Mouse (Mus musculus) spleen, adult 2 months (tissue): ENCODE results near the gene Cxcl2. TPM values are rescaled to one million over a fixed set of nuclear protein-coding genes. Genes with fewer than 3 reads are reported as not detected.

Experiments
- DNase-seq, 2 experiments: peaks; one replicate each; pipeline versions ENCODE4 v3.0.0 to v3.0.0-alpha.2; 2012 to 2021; ENCODE audit warnings: low spot score in 2 of 2, low read depth in 1 of 2
- H3K27ac ChIP-seq: fragments of 200-500 bp; 2 replicates; pipeline ENCODE4 v1.5.1; 2012; ENCODE audit warnings: low read length, inconsistent platforms; ENCODE audit not compliant: insufficient read depth
- H3K27me3 ChIP-seq: fragments of 200-500 bp; 2 replicates; pipeline ENCODE4 v1.6.1; 2012; ENCODE audit warnings: mild to moderate bottlenecking, moderate library complexity, low read length, inconsistent platforms; ENCODE audit not compliant: control insufficient read depth, insufficient read depth
- H3K36me3 ChIP-seq: fragments of 200-500 bp; 2 replicates; pipeline ENCODE4 v1.6.1; 2012; ENCODE audit warnings: mild to moderate bottlenecking, low read length, inconsistent platforms; ENCODE audit not compliant: control insufficient read depth, insufficient read depth
- H3K4me1 ChIP-seq: fragments of 200-500 bp; 2 replicates; pipeline ENCODE4 v1.6.1; 2011; ENCODE audit warnings: inconsistent platforms; ENCODE audit not compliant: control insufficient read depth, insufficient read depth, insufficient read length
- H3K4me3 ChIP-seq: fragments of 200-500 bp; 2 replicates; pipeline ENCODE4 v1.5.1; 2011; ENCODE audit warnings: mild to moderate bottlenecking, inconsistent platforms; ENCODE audit not compliant: insufficient read depth, insufficient read length; ENCODE audit errors: extremely low read depth
- CTCF ChIP-seq: fragments of 200-500 bp; IDR thresholded peaks from 2 replicates; pipeline ENCODE4 v1.5.1; 2011; ENCODE audit warnings: mild to moderate bottlenecking, inconsistent platforms; ENCODE audit not compliant: insufficient read depth, insufficient read length, insufficient replicate concordance; ENCODE audit errors: extremely low read depth
- POLR2A ChIP-seq: fragments of 200-500 bp; IDR thresholded peaks from 2 replicates; pipeline ENCODE4 v1.6.1; 2011; ENCODE audit warnings: low read depth, low read length, inconsistent platforms
- WGBS: fragments of 180-500 bp; shearing (Covaris S2); methylation state at CpG from one replicate; pipeline ENCODE4 v1.1.7; 2018; 5-methylcytosine and 5-hydroxymethylcytosine counted together
- polyA plus RNA-seq: library from polyadenylated mRNA; depleted of rRNA; stranded (reverse); fragments of >200 nt; gene quantifications from 2 replicates; pipeline ENCODE4 v1.2.3, GENCODE M21; 2012

The Cxcl2 gene
- polyA plus RNA-seq, 1 experiment: 1.2 TPM

DNA sequence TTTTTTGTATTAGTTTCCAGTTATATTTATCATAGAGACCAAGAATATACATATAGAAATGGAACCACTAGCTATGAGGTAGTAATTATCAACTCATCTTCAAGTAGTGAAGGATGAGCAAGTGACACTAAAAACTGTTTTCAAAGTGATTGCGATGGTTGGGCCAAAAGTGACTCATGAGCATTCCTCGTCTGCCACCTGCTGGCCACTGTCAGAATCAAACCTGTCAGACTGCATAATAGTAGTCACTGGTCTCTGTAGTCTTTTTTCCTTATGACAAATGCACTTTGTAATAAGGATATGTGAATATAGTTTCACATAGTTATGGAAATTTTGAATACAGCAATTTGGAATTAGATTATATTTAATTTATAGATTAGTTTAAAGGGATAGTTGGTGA, 5.3 kb downstream of the Cxcl2 start:
- Histone ChIP-seq H3K4me3 (no peak overlapping the region), H3K27ac (no peak overlapping the region), H3K36me3 (no peaks in the 10 kb centered on the region), H3K4me1 (no peaks in the 10 kb centered on the region), H3K27me3 (no peaks in the 10 kb centered on the region)
- 2% methylated on average over 2 of the region's 2 CpGs for WGBS
- no peak for TF ChIP-seq POLR2A
- TF ChIP-seq CTCF: peak; percentile 65; the same call in 1 of the 2 replicates
- peak; percentile 33 to 37 for DNase-seq

DNA sequence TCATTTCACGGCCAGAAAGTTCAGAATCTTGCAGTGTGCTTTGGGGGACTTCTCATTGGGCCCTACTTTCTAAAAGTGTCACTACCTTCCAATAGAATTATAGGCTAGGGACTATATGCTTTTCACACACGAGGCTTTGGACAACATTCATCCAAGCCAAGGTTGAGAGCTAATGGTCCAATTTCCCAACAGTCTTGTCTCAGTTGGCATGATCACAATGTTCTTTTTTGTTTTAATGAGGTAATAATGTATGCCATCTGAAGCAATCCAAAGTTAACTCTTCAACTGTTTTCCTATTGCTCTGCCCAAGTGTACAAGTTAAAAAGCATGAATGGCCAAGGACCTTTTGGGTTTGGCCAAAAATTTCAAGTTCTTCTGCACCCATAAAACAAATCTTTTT, 15.8 kb downstream of the Cxcl2 start:
- 81% methylated on average over 2 of the region's 2 CpGs for WGBS
- no peaks in the 10 kb centered on the region for H3K4me1 ChIP-seq
- no peak for TF ChIP-seq CTCF
- TF ChIP-seq POLR2A: no peak
- DNase-seq: no peak
- no peak overlapping the region for H3K4me3 ChIP-seq
- no peaks in the 10 kb centered on the region for H3K36me3 ChIP-seq
- H3K27ac ChIP-seq: no peak overlapping the region
- no peaks in the 10 kb centered on the region for H3K27me3 ChIP-seq

DNA sequence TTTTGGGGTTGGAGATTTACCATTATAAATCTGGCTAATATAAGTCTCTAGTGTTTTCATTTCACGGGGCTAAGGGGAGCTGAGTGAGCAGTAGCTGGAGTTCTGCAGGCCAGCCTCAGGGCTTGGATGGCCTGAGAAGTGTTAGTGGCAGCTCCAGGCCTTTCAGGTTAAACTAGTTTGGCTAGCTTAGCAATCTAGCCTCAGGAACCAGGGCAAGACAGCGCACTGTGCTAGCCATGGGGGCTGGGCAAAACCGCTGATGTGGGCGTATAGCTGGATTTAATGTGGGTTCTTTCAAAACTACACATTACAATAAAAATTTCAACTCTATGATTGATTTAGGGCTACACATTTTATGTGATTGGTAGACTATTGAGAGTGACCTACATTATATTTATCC, 19.3 kb downstream of the Cxcl2 start:
- Histone ChIP-seq H3K36me3 (no peaks in the 10 kb centered on the region), H3K27ac (no peak overlapping the region), H3K4me1 (no peaks in the 10 kb centered on the region), H3K27me3 (no peaks in the 10 kb centered on the region), H3K4me3 (no peak overlapping the region)
- no peak for DNase-seq
- WGBS: 94% methylated on average over 4 of the region's 4 CpGs
- TF ChIP-seq POLR2A (no peak), CTCF (no peak)

DNA sequence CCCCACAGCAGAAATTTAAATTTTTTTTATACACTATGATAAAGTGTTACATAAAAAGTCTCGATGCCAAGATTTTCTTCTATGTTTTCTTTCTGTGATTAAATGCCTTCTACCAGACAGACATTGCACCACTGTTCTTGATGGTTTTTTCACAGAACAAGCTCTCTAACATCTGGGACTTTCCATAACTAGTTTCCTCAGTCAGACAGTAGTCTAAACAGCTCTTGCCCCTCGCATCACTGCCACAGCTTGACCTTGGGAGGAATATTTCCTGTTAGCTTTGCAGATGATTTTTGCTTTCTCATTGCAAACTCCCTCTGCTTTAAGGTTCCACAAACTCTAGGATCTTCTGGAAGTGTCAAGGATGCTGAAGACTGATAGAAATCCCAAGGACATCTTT, 26.9 kb downstream of the Cxcl2 start:
- DNase-seq: no peak

DNA sequence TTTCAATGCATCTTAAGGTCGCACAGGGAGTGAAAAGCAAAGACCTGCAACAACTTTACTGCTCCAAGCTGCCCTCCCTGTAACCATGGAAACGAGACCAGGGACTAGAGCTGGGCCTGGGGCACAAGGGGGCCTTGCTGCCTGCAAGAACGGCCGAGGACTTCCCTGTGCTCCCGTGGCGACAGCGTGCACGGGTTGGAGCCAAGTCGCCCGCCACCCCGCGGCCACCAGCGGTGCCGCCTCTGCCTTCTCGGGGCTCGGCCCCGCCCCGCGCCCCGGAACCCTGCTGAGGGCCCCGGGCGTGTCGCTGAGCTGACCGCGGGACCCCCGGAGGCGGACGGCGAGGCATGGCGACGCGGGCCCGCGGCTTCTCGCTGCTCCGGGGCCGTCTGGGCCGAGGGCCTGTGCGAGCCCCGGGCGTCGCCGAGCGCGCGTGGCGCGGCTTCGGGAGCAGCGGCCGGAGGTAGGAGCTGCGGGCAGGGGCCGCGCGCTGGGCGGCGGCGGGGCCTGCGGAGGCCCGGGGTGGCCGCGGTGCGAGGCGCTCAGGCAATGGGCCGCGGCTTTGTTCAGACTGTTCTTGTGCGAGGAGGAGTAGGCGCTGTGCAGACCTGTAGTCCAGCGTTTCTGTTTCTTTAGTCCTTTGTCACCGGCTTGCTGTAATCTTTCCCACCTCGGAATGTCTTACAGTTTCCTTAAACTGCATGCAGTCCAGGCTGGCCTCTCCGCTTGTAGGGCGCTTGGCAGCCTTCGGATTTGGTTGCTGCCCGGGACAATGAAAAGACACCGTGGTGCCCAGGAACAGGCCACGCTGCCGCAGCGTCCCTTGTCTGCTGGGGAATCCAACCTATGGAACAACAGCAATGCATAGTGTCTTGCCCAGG, 27.5 kb downstream of the Cxcl2 start, which contains the start of gene Mthfd2l:
TSS of gene Mthfd2l (plus strand) at position 147 of the 881 bp plus-strand sequence.
- H3K27ac ChIP-seq: peak within 1 kb of the TSS; percentile 26; the same call in 1 of the 2 replicates
- H3K4me3 ChIP-seq: peak within 1 kb of the TSS; percentile 65
- DNase-seq: peak; percentile 35 to 75
- TF ChIP-seq CTCF (peak; percentile 75), POLR2A (no peak)
- H3K27me3 ChIP-seq: no peaks in the 10 kb centered on the region
- H3K36me3 ChIP-seq: no peaks in the 10 kb centered on the region; the same call in 1 of the 2 replicates
- WGBS: 1% methylated on average over 77 of the region's 79 CpGs
- H3K4me1 ChIP-seq: peaks cover 3% of the 10 kb centered on the region; the same call in 1 of the 2 replicates

More for the DNA sequence above, 26.9 kb downstream of the Cxcl2 start:
- Histone ChIP-seq H3K36me3 (no peaks in the 10 kb centered on the region; the same call in 1 of the 2 replicates), H3K4me3 (peak overlapping the region; percentile 65), H3K4me1 (peaks cover 3% of the 10 kb centered on the region; the same call in 1 of the 2 replicates), H3K27me3 (no peaks in the 10 kb centered on the region), H3K27ac (0 out of 2 replicates have a peak overlapping the region, but pooled peaks have one; percentile 26)
- no peak for TF ChIP-seq POLR2A
- TF ChIP-seq CTCF: no peak
- 67% methylated on average over 2 of the region's 2 CpGs for WGBS

DNA sequence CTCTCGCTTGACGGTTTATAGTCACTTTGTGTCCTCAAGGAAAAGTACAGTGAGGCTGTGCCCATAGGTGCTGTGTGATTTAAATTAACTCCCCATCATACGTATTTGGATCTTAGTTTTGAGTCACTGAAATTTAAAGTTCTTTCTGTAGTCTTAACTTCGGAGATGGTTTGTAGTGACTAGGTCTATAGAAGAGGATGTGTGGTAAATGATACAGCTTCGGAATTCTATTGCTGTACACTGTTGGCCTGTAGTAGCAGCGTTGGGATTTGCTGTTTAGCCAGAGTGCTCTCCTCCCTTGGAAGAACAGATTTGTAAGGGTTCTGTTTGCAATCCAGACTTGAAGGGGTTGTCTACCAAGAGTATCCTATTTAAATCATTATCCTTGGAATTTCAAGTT, 28.2 kb downstream of the Cxcl2 start:
- WGBS: 32% methylated on average over 6 of the region's 6 CpGs
- no peaks in the 10 kb centered on the region; the same call in 1 of the 2 replicates for H3K36me3 ChIP-seq
- TF ChIP-seq CTCF (no peak), POLR2A (no peak)
- no peak for DNase-seq
- H3K4me3 ChIP-seq: peak overlapping the region; percentile 65
- no peak overlapping the region for H3K27ac ChIP-seq
- no peaks in the 10 kb centered on the region for H3K27me3 ChIP-seq
- H3K4me1 ChIP-seq: peaks cover 3% of the 10 kb centered on the region; the same call in 1 of the 2 replicates

DNA sequence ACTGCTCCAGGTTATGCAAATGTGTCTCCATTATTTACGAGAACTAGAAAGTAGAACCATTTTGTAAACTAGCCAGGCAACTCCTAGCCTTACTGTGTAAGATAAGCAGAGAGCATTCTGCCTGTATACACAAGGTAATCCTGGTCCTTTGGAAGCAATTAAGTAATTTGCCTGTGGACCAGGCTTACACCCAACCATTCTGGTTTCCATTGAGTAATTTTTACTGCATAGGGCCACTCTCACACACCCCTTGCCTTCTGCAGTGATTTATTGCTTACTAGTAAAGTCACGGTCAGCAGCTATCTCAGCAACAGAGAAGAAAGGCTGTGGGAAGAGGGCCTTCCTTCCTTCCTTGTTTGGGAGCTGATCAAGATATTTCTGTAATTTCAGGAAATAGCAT, 33.0 kb downstream of the Cxcl2 start:
- TF ChIP-seq POLR2A (no peak), CTCF (no peak)
- WGBS: 81% methylated on average over 2 of the region's 2 CpGs
- no peak for DNase-seq
- Histone ChIP-seq H3K27ac (no peak overlapping the region), H3K4me3 (no peak overlapping the region), H3K27me3 (no peaks in the 10 kb centered on the region), H3K4me1 (peaks cover 1% of the 10 kb centered on the region; the same call in 1 of the 2 replicates), H3K36me3 (no peaks in the 10 kb centered on the region; the same call in 1 of the 2 replicates)
